ENCODE assay signal across 16 mouse cellular contexts in genomic region chr5:122735853-122736252, GRCm38 (mm10).
"Had no signal": no experiment of that assay in that cellular context is flagged by ENCODE, and none has a peak within 500 bp of the region (broad histone marks: within the 10 kb centered on the region; RNA-seq: fewer than 3 reads in every experiment).

No protein-coding gene starts in this region.

- H3K4me3 ChIP-seq: neural tube, embryonic 13.5 days; neural tube, embryonic 15.5 days; stomach, embryonic 15.5 days had no signal

- H3K27ac ChIP-seq: neural tube, embryonic 13.5 days; neural tube, embryonic 15.5 days; stomach, embryonic 15.5 days; stomach, postnatal 0 days had no signal

- H3K4me2 ChIP-seq: neural tube, embryonic 13.5 days; neural tube, embryonic 15.5 days; stomach, embryonic 15.5 days had no signal

- H3K27me3 ChIP-seq: neural tube, embryonic 13.5 days; neural tube, embryonic 15.5 days; stomach, embryonic 15.5 days had no signal

- H3K9ac ChIP-seq: neural tube, embryonic 13.5 days; neural tube, embryonic 15.5 days; stomach, embryonic 15.5 days had no signal

- H3K9me3 ChIP-seq: neural tube, embryonic 13.5 days; neural tube, embryonic 15.5 days; stomach, embryonic 15.5 days had no signal

- DNase-seq: retina, postnatal 1 day; right cerebral cortex, adult 18-20 months; right cerebral cortex, postnatal 14 days; right cerebral cortex, postnatal 25 days; right cerebral cortex, postnatal 4 days; spleen, adult 18-20 months; thymus, adult 18-20 months; thymus, adult 2 months; thymus, postnatal 14 days; thymus, postnatal 25 days; thymus, postnatal 36 days; thymus, postnatal 4 days had no signal

- H3K36me3 ChIP-seq: stomach, embryonic 15.5 days had no signal
